Mouse (Mus musculus): Measurements from ENCODE around the gene Schip1. TPM values are rescaled to one million over a fixed set of nuclear protein-coding genes. Genes with fewer than 3 reads are reported as not detected.

The Schip1 gene
- polyA plus RNA-seq, 1 experiment from 2014 or later = 181 TPM

GRCm38 (mm10) chr3:68398691-68399090 lies 334.1 kb downstream of the Schip1 start:
- H3K36me3 ChIP-seq = no peaks in the 10 kb centered on the region
- H3K4me1 ChIP-seq = peaks cover 2% of the 10 kb centered on the region; the same call in 1 of the 2 replicates
- ATAC-seq (replicated peaks) = no peak
- no peak overlapping the region for H3K27ac ChIP-seq (replicated peaks)
- no peak overlapping the region for H3K4me2 ChIP-seq (replicated peaks)
- no peaks in the 10 kb centered on the region for H3K27me3 ChIP-seq
- no peak overlapping the region for H3K9ac ChIP-seq (replicated peaks)
- no peaks in the 10 kb centered on the region for H3K9me3 ChIP-seq
- no peak overlapping the region for H3K4me3 ChIP-seq
- 69% methylated on average over 3 of the region's 3 CpGs for WGBS

- no peak for ATAC-seq (replicated peaks)
- no peaks in the 10 kb centered on the region for H3K9me3 ChIP-seq
- H3K27me3 ChIP-seq = no peaks in the 10 kb centered on the region
- H3K36me3 ChIP-seq = no peaks in the 10 kb centered on the region
- no peak overlapping the region for H3K4me2 ChIP-seq (replicated peaks)
- H3K27ac ChIP-seq (replicated peaks) = no peak overlapping the region
- WGBS = 71% methylated on average over 7 of the region's 7 CpGs
- H3K9ac ChIP-seq (replicated peaks) = no peak overlapping the region
- no peak overlapping the region for H3K4me3 ChIP-seq
- H3K4me1 ChIP-seq = peaks cover 7% of the 10 kb centered on the region
Measured at GRCm38 (mm10) chr3:68400121-68400520, 335.5 kb downstream of the Schip1 start.

GRCm38 (mm10) chr3:68403343-68403742 lies 338.7 kb downstream of the Schip1 start:
- no peaks in the 10 kb centered on the region for H3K27me3 ChIP-seq
- H3K36me3 ChIP-seq = no peaks in the 10 kb centered on the region
- no peak for ATAC-seq (replicated peaks)
- no peaks in the 10 kb centered on the region for H3K9me3 ChIP-seq
- H3K4me3 ChIP-seq = no peak overlapping the region
- peaks cover 28% of the 10 kb centered on the region for H3K4me1 ChIP-seq
- 87% methylated on average over 4 of the region's 4 CpGs for WGBS
- H3K27ac ChIP-seq (replicated peaks) = peak overlapping the region; percentile 17; the same call in 1 of the 2 replicates
- H3K9ac ChIP-seq (replicated peaks) = no peak overlapping the region
- H3K4me2 ChIP-seq (replicated peaks) = no peak overlapping the region

DNA sequence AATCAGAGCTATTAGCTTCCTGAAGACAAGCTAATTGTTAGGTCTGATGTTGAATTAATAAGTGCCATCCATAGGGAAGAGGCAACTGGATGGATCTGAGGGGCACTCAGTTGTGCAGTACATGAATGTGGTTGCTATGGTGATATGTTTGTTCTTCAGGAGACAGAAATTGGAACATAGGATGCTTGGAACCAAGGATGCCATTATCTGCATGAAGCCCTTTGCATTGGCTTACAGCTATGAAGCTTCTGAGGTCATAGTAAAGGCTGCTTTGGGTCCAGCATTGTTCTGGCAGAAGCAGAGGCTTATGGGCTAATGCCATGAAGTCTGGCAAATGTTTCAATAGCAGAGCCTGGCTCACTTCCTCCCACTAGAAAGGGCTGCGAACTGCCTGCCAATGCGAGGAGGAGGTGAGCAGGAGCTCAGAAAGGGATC lies 339.2 kb downstream of the Schip1 start:
- Histone ChIP-seq H3K9ac (replicated peaks) (no peak overlapping the region), H3K4me2 (replicated peaks) (no peak overlapping the region), H3K9me3 (no peaks in the 10 kb centered on the region), H3K4me3 (no peak overlapping the region), H3K27me3 (no peaks in the 10 kb centered on the region), H3K27ac (replicated peaks) (peak overlapping the region; percentile 17; the same call in 1 of the 2 replicates), H3K36me3 (no peaks in the 10 kb centered on the region), H3K4me1 (peaks cover 28% of the 10 kb centered on the region)
- WGBS = 52% methylated on average over 2 of the region's 2 CpGs
- ATAC-seq (replicated peaks) = peak; percentile 46

- Histone ChIP-seq H3K4me2 (replicated peaks) (no peak overlapping the region), H3K9me3 (no peaks in the 10 kb centered on the region), H3K27ac (replicated peaks) (no peak overlapping the region), H3K9ac (replicated peaks) (no peak overlapping the region), H3K4me3 (no peak overlapping the region), H3K36me3 (no peaks in the 10 kb centered on the region), H3K4me1 (peaks cover 28% of the 10 kb centered on the region), H3K27me3 (no peaks in the 10 kb centered on the region)
- ATAC-seq (replicated peaks) = no peak
- 48% methylated on average over 5 of the region's 5 CpGs for WGBS
Measured at GRCm38 (mm10) chr3:68405724-68406123, 341.1 kb downstream of the Schip1 start.

DNA sequence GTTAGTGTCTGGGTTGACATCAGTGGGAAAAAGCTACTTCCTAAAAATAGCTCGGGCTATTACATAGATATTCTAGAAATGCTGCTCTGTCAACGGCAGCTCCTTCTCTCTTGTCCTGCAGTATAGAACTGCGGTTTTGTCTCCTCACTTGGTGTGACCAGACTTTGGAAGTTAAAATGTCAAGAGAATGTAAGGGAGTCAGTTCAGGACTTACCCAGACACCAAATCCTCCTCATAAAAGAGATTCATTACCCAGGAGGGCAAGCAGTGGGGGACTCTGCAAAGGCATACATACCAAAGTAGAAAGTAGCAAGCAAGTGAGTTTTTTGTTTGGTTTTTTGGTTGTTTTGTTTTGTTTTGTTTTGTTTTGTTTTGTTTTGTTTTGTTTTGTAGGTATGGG lies 347.7 kb downstream of the Schip1 start:
- Histone ChIP-seq H3K4me2 (replicated peaks) (no peak overlapping the region), H3K9ac (replicated peaks) (no peak overlapping the region), H3K27me3 (no peaks in the 10 kb centered on the region), H3K9me3 (no peaks in the 10 kb centered on the region), H3K4me3 (no peak overlapping the region), H3K36me3 (no peaks in the 10 kb centered on the region), H3K4me1 (peaks cover 8% of the 10 kb centered on the region), H3K27ac (replicated peaks) (no peak overlapping the region)
- ATAC-seq (replicated peaks) = no peak
- 94% methylated on average over 3 of the region's 3 CpGs for WGBS

DNA sequence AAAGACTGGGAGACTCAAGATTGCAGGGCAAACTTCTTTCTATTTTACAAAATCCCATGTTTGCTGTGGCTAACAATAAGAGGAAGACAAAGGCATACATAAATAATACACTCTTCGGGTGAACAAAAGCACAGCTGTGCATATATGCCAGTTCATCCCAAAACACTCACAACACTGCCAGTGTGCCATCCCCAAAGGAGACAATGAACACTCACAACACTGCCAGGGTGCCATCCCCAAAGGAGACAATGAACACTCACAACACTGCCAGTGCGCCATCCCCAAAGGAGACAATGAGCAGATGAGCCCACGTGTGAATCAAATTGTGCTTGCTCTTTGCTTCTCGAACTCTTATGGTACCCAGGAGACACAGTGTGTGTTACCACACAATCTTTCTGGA lies 355.2 kb downstream of the Schip1 start:
- ATAC-seq (replicated peaks) = no peak
- no peaks in the 10 kb centered on the region for H3K4me1 ChIP-seq
- H3K4me3 ChIP-seq = no peak overlapping the region
- H3K4me2 ChIP-seq (replicated peaks) = no peak overlapping the region
- no peaks in the 10 kb centered on the region for H3K36me3 ChIP-seq
- no peak overlapping the region for H3K9ac ChIP-seq (replicated peaks)
- H3K27ac ChIP-seq (replicated peaks) = no peak overlapping the region
- no peaks in the 10 kb centered on the region for H3K27me3 ChIP-seq
- no peaks in the 10 kb centered on the region for H3K9me3 ChIP-seq
- 84% methylated on average over 4 of the region's 4 CpGs for WGBS

DNA sequence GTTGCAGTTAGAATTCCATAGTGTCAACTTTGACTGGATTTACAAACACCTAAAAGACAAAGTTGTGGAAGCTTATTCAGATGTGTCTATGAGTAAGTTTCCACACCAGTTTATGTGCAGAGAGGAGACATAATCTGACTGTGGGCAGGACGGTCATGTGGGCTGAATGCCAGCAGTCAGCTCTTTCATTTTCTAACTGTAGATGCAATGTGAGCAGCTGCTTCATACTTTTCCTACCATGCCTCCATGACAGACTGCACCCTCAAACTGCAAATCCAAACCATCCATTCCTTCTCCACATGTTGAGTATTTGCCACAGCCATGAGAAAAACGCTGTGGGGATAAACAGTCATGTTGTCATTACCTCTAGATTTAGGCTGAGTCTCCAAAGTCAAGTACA lies 356.3 kb downstream of the Schip1 start:
- Histone ChIP-seq H3K9ac (replicated peaks) (no peak overlapping the region), H3K27ac (replicated peaks) (no peak overlapping the region), H3K9me3 (no peaks in the 10 kb centered on the region), H3K4me1 (no peaks in the 10 kb centered on the region), H3K4me3 (no peak overlapping the region), H3K27me3 (no peaks in the 10 kb centered on the region), H3K4me2 (replicated peaks) (no peak overlapping the region), H3K36me3 (no peaks in the 10 kb centered on the region)
- no peak for ATAC-seq (replicated peaks)
- WGBS = 86% methylated on average over 2 of the region's 2 CpGs

- H3K27ac ChIP-seq (replicated peaks) = no peak overlapping the region
- no peaks in the 10 kb centered on the region for H3K36me3 ChIP-seq
- H3K4me3 ChIP-seq = no peak overlapping the region
- no peak overlapping the region for H3K4me2 ChIP-seq (replicated peaks)
- H3K9ac ChIP-seq (replicated peaks) = no peak overlapping the region
- H3K27me3 ChIP-seq = no peaks in the 10 kb centered on the region
- H3K9me3 ChIP-seq = no peaks in the 10 kb centered on the region
- no peak for ATAC-seq (replicated peaks)
- 76% methylated on average over 2 of the region's 2 CpGs for WGBS
- no peaks in the 10 kb centered on the region for H3K4me1 ChIP-seq
Measured at GRCm38 (mm10) chr3:68421849-68422248, 357.2 kb downstream of the Schip1 start.

- 92% methylated on average over 5 of the region's 5 CpGs for WGBS
- ATAC-seq (replicated peaks) = no peak
- no peaks in the 10 kb centered on the region for H3K36me3 ChIP-seq
- no peaks in the 10 kb centered on the region for H3K27me3 ChIP-seq
- H3K4me2 ChIP-seq (replicated peaks) = no peak overlapping the region
- H3K9me3 ChIP-seq = no peaks in the 10 kb centered on the region
- H3K4me3 ChIP-seq = no peak overlapping the region
- no peaks in the 10 kb centered on the region for H3K4me1 ChIP-seq
- H3K9ac ChIP-seq (replicated peaks) = no peak overlapping the region
- H3K27ac ChIP-seq (replicated peaks) = no peak overlapping the region
Measured at GRCm38 (mm10) chr3:68428081-68428480, 363.5 kb downstream of the Schip1 start.

- peak; percentile 63 for ATAC-seq (replicated peaks)
- no peak overlapping the region for H3K27ac ChIP-seq (replicated peaks)
- WGBS = 13% methylated on average over 7 of the region's 7 CpGs
- no peak overlapping the region for H3K4me3 ChIP-seq
- no peaks in the 10 kb centered on the region for H3K9me3 ChIP-seq
- peaks cover 13% of the 10 kb centered on the region for H3K4me1 ChIP-seq
- H3K4me2 ChIP-seq (replicated peaks) = no peak overlapping the region
- H3K9ac ChIP-seq (replicated peaks) = no peak overlapping the region
- no peaks in the 10 kb centered on the region for H3K36me3 ChIP-seq
- H3K27me3 ChIP-seq = no peaks in the 10 kb centered on the region
Measured at GRCm38 (mm10) chr3:68434435-68434834, 369.8 kb downstream of the Schip1 start.

- 29% methylated on average over 2 of the region's 2 CpGs for WGBS
- no peak overlapping the region for H3K4me2 ChIP-seq (replicated peaks)
Measured at GRCm38 (mm10) chr3:68434897-68435296, 370.3 kb downstream of the Schip1 start.

DNA sequence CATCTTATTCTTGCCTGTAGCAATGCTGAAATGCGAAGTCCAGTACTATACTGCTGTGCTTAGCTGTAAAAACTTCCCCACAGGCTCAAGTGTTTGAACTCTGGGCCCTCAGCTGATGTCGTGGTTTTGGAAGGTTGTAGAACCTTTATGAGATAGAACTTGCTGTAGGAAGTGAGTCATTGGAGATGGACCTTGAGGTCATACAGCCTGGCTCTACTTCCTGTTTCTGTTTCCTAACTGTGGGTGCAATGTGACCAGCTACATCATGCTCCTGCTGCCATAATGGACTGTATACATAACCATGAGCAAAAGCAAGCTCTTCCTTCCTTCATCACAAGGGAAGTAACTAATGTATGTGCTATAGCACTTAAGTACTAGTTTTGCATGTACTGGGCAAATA lies 383.9 kb downstream of the Schip1 start:
- 87% methylated on average over 2 of the region's 2 CpGs for WGBS
- no peak overlapping the region for H3K4me2 ChIP-seq (replicated peaks)

More at GRCm38 (mm10) chr3:68434897-68435296, 370.3 kb downstream of the Schip1 start:
- H3K36me3 ChIP-seq = no peaks in the 10 kb centered on the region
- peaks cover 13% of the 10 kb centered on the region for H3K4me1 ChIP-seq
- no peak overlapping the region for H3K4me3 ChIP-seq
- no peak overlapping the region for H3K27ac ChIP-seq (replicated peaks)
- ATAC-seq (replicated peaks) = peak; percentile 69
- no peaks in the 10 kb centered on the region for H3K9me3 ChIP-seq
- H3K27me3 ChIP-seq = no peaks in the 10 kb centered on the region
- no peak overlapping the region for H3K9ac ChIP-seq (replicated peaks)

More for the DNA sequence above, 383.9 kb downstream of the Schip1 start:
- Histone ChIP-seq H3K9me3 (no peaks in the 10 kb centered on the region), H3K27ac (replicated peaks) (no peak overlapping the region), H3K27me3 (no peaks in the 10 kb centered on the region), H3K4me3 (no peak overlapping the region), H3K4me1 (no peaks in the 10 kb centered on the region), H3K9ac (replicated peaks) (no peak overlapping the region), H3K36me3 (no peaks in the 10 kb centered on the region)
- ATAC-seq (replicated peaks) = no peak

Measured in forebrain, embryonic 15.5 days (tissue).